Mouse (Mus musculus): Measurements from ENCODE around the gene Aga. TPM values are rescaled to one million over a fixed set of nuclear protein-coding genes. Genes with fewer than 3 reads are reported as not detected.
A peak's percentile ranks its signal among the peaks of the same experiment; 100 is the strongest.
"Not testable (repeated sequence)": the region's sequence is repeated elsewhere in the genome, so short reads cannot be mapped to it uniquely, and the experiment has no call there.

Aga gene
- 38.7 and 39.3 TPM in 2 replicates for polyA plus RNA-seq (2015; fragmentation: Nextera tagmentation; extraction: Ambion mirVana)

GRCm38 (mm10) chr8:53511551-53512127 is at the start of gene Aga:
Aga (plus strand) TSS chr8:53511727.
- Histone ChIP-seq H3K36me3 (0 out of 2 replicates have a peak, but pooled peaks cover 6% of the 10 kb centered on the region), H3K4me2 (peak within 1 kb of the TSS; percentile 64), H3K4me1 (no peaks in the 10 kb centered on the region), H3K27me3 (replicated peaks) (no peaks in the 10 kb centered on the region), H3K9ac (peak within 1 kb of the TSS; percentile 81), H3K4me3 (replicated peaks) (peak within 1 kb of the TSS; percentile 62), H3K27ac (peak within 1 kb of the TSS; percentile 83), H3K9me3 (no peaks in the 10 kb centered on the region)
- under 1% methylated on average over 24 of the region's 24 CpGs for WGBS
- peak; percentile 98 for ATAC-seq (ENCODE audit: insufficient read depth, low FRiP score, low read depth)

- H3K27ac ChIP-seq: no peak overlapping the region
- no peaks in the 10 kb centered on the region for H3K36me3 ChIP-seq
- no peaks in the 10 kb centered on the region for H3K4me1 ChIP-seq
- no peak overlapping the region for H3K4me3 ChIP-seq (replicated peaks)
- H3K4me2 ChIP-seq: no peak overlapping the region
- no peak overlapping the region for H3K9ac ChIP-seq
- H3K9me3 ChIP-seq: no peaks in the 10 kb centered on the region
- H3K27me3 ChIP-seq (replicated peaks): no peaks in the 10 kb centered on the region
- ATAC-seq (ENCODE audit: insufficient read depth, low FRiP score, low read depth): no peak
- 49% methylated on average over 2 of the region's 2 CpGs for WGBS
Measured at GRCm38 (mm10) chr8:53489063-53489462, 22.5 kb upstream of the Aga start.

GRCm38 (mm10) chr8:53496216-53496615 is 15.3 kb upstream of the Aga start:
- H3K27me3 ChIP-seq (replicated peaks): no peaks in the 10 kb centered on the region
- H3K4me1 ChIP-seq: no peaks in the 10 kb centered on the region
- no peak for ATAC-seq (ENCODE audit: insufficient read depth, low FRiP score, low read depth)
- H3K36me3 ChIP-seq: no peaks in the 10 kb centered on the region
- no peak overlapping the region for H3K9ac ChIP-seq
- 73% methylated on average over 1 of the region's 1 CpGs for WGBS
- no peak overlapping the region for H3K27ac ChIP-seq
- H3K4me3 ChIP-seq (replicated peaks): no peak overlapping the region
- H3K4me2 ChIP-seq: no peak overlapping the region
- H3K9me3 ChIP-seq: no peaks in the 10 kb centered on the region

- H3K9ac ChIP-seq: no peak overlapping the region
- no peak overlapping the region for H3K4me3 ChIP-seq (replicated peaks)
- no peaks in the 10 kb centered on the region for H3K4me1 ChIP-seq
- no peaks in the 10 kb centered on the region for H3K36me3 ChIP-seq
- no peaks in the 10 kb centered on the region for H3K9me3 ChIP-seq
- no peak overlapping the region for H3K4me2 ChIP-seq
- H3K27ac ChIP-seq: no peak overlapping the region
- no peaks in the 10 kb centered on the region for H3K27me3 ChIP-seq (replicated peaks)
- no peak for ATAC-seq (ENCODE audit: insufficient read depth, low FRiP score, low read depth)
- WGBS: 56% methylated on average over 3 of the region's 3 CpGs
Measured at GRCm38 (mm10) chr8:53496885-53497326, 14.6 kb upstream of the Aga start.

- H3K4me1 ChIP-seq; H3K4me3 ChIP-seq (replicated peaks); H3K36me3 ChIP-seq; H3K9me3 ChIP-seq; H3K9ac ChIP-seq; H3K27ac ChIP-seq; ATAC-seq (ENCODE audit: insufficient read depth, low FRiP score, low read depth); H3K4me2 ChIP-seq; H3K27me3 ChIP-seq (replicated peaks): not testable (repeated sequence)
- WGBS: 73% methylated on average over 3 of the region's 3 CpGs
Measured at GRCm38 (mm10) chr8:53538049-53538448, 26.5 kb downstream of the Aga start.

- WGBS: 83% methylated on average over 2 of the region's 2 CpGs
- H3K36me3 ChIP-seq: no peaks in the 10 kb centered on the region
Measured at GRCm38 (mm10) chr8:53539585-53539984, 28.1 kb downstream of the Aga start.

GRCm38 (mm10) chr8:53562441-53563040 is 51.0 kb downstream of the Aga start:
- Histone ChIP-seq H3K27ac (no peak overlapping the region), H3K9me3 (no peaks in the 10 kb centered on the region), H3K27me3 (replicated peaks) (no peaks in the 10 kb centered on the region), H3K9ac (no peak overlapping the region), H3K4me3 (replicated peaks) (no peak overlapping the region), H3K36me3 (no peaks in the 10 kb centered on the region), H3K4me1 (no peaks in the 10 kb centered on the region), H3K4me2 (no peak overlapping the region)
- 85% methylated on average over 10 of the region's 10 CpGs for WGBS
- no peak for ATAC-seq (ENCODE audit: insufficient read depth, low FRiP score, low read depth)

More at GRCm38 (mm10) chr8:53539585-53539984, 28.1 kb downstream of the Aga start:
- Histone ChIP-seq H3K4me2 (no peak overlapping the region), H3K9me3 (no peaks in the 10 kb centered on the region), H3K27ac (no peak overlapping the region), H3K27me3 (replicated peaks) (no peaks in the 10 kb centered on the region), H3K4me3 (replicated peaks) (no peak overlapping the region), H3K4me1 (no peaks in the 10 kb centered on the region), H3K9ac (no peak overlapping the region)
- ATAC-seq (ENCODE audit: insufficient read depth, low FRiP score, low read depth): no peak

- Histone ChIP-seq H3K4me1 (no peaks in the 10 kb centered on the region), H3K4me2 (no peak overlapping the region), H3K9ac (no peak overlapping the region), H3K27ac (no peak overlapping the region), H3K27me3 (replicated peaks) (no peaks in the 10 kb centered on the region), H3K4me3 (replicated peaks) (no peak overlapping the region), H3K9me3 (no peaks in the 10 kb centered on the region), H3K36me3 (no peaks in the 10 kb centered on the region)
- WGBS: 82% methylated on average over 6 of the region's 6 CpGs
- no peak for ATAC-seq (ENCODE audit: insufficient read depth, low FRiP score, low read depth)
Measured at GRCm38 (mm10) chr8:53566223-53566622, 54.7 kb downstream of the Aga start.

Other genes with a start within 250 kb of the Aga start
- 29.5 and 30.8 TPM in 2 replicates for gene Neil3, start 127.3 kb downstream of the Aga start, polyA plus RNA-seq (2015; fragmentation: Nextera tagmentation; extraction: Ambion mirVana)